Mouse (Mus musculus) telencephalon, adult 2 months (tissue): ENCODE measurements around the gene 1700129C05Rik.
A peak's percentile ranks its signal among the peaks of the same experiment; 100 is the strongest.

Experiments
- DNase-seq: peaks from one replicate; pipeline ENCODE4 v3.0.0-alpha.2; 2011; ENCODE audit warnings: low read depth, low spot score

Gene 1700129C05Rik

DNA sequence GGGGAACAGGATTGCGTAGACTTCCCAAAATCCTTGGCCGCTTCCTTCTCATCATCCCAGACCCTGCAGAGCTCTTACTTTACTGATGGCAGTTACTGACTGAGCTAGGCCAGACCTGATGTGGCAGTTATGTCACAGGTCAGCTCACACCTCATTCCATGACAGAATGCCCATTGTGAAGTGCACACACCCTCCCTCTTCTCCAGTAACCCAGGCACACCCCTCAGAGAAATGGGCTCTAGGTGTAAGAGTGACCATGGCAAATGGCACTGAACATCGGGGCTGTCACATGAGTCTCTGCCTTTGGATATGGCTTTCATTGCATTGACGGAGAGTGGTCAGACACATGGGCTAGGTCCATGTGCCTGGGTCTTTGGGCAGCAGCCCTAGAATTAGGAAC is at the start of gene 1700129C05Rik:
Gene 1700129C05Rik (minus strand): TSS at position 101 of the 400 bp plus-strand sequence.
- DNase-seq: no peak

DNA sequence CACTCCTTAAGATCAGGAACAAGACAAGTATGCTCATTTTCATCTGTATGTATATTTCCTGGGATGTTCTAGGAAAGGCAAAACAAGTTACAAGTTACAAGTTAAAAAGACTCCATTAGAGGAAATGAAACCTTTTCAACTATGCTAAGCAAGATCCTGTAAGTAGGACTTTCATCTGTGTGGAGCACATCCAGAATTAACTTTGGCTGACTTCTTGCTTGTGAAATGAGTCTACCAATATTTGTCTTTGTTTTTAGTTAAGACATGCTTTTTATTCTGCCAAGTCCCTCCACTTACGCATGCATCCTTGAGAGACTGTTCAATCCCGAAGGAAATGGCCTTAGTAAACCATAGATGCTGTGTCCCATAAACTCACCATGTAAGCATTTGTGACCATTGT is 43.4 kb upstream of the 1700129C05Rik start:
- no peak for DNase-seq

DNA sequence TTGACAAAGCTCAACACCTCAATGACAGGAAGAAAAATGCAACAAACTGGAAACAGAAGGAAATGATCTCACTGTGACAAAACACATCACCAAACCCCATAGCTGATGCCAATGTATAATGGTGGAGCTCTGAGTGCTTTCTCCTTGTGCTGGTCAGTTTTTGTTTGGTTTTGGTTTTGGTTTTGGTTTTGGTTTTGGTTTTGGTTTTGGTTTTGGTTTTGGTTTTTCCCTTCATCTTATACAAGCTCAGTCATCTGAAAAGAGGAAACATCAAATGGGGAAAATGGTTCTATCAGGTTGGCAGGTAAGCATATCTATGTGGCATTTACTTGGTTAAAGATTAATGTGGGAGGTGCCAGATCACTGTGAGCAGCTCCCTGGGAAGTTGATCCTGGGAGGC is 42.8 kb upstream of the 1700129C05Rik start:
- DNase-seq: no peak

DNA sequence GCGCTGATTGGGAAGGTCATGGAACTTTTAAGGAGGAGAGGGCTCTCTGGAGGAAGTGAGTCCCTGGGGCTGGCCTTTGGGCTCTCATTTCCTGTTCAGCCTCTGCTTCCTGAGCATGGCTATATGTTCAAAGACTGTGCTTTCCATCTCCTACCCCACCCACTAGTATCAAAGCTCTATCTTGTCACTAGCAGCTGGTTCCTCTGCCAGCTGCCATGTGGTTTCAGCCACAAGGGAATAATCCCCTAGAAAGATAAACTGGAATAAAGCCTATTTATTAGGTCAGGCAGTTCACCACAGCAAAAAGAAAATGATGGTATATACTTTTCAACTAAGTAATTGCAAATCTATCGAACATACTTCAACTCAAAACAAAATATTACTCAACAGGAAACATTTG is 40.0 kb upstream of the 1700129C05Rik start:
- no peak for DNase-seq

DNA sequence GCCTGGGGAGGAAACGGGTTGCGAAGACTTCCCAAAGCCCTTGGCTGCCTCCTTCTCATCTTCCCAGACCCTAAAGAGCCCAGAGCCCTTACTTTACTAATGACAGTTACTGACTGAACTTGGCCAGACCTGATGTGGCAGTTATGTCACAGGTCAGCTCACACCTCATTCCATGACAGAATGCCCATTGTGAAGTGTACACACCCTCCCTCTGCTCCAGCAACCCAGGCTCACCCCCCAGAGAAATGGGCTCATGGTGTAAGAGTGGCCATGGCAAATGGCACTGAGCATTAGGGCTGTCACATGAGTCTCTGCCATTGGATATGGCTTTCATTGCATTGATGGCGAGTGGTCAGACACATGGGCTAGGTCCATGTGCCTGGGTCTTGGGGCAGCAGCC is 36.0 kb upstream of the 1700129C05Rik start, which contains the start of gene Gm5142:
Gene Gm5142 (minus strand): TSS at position 101 of the 400 bp plus-strand sequence.
- DNase-seq: no peak

DNA sequence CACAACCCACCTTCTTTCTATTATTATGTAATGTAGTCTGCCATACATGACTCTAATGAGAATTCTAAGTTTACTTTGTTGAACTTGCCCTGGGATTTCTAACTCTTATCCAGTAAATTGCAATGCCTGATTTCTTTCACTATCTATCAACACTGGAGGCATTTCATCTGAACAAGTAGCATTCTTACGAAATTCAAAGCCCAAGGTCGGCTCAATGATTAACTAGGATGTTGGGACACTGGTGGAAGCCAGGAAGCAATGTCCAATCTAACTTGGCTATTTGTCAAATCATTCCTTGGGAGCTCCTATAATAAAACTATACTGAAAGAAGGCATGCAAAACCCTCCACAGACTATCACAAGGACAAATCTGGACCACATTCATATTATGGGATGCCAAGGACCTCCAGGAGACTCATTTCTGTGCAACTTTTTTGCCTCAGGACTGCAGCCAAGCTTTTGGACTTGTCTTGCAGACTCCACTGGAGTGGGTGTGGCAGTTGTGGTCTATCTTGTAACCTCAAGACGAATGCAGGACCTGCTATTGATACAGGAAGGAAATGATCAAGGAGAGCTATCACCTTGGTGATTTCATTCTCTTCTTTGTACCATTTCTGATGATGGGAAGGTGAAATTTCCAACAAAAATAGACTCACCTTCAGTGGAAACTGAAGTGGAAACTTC is 14.5 kb upstream of the 1700129C05Rik start:
- DNase-seq: no peak

DNA sequence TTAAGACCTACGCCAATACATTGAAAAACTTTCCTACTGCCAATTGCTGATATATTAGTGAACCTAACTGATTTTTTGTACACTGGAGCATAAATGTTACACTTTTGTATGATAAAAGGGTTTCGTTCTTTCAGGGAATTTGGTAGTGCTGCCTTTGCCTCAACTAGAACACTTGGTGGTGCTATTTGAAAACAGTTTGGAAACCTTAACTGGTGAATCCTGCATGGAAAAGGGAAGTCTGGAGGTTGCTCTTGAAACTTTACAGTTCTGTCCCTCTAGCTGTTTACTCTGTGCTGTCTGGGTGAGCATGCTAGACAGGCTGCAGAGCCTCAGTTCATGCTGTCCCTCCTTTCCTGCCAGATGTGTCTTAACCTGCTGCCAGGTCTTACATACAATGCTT is 12.9 kb upstream of the 1700129C05Rik start:
- DNase-seq: peak; percentile 17

DNA sequence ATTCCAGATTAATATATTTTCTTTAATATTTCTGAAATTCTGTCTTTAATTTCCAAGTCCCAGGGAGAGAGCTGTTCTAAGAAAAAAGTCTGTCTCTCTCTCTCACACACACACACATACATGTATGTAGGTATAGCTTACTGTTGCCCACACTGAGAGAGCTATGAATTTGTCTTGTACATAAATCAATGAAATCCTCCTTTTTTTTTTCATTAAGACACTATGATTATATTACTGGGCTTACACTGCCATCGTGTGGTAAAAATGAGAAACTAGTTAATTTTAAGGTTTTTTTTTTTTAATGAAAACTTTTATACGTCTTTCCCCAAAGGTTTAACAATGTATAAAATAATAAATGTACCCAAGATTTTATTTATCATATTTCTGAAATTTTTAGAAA is 28.4 kb downstream of the 1700129C05Rik start:
- peak; percentile 6 for DNase-seq

DNA sequence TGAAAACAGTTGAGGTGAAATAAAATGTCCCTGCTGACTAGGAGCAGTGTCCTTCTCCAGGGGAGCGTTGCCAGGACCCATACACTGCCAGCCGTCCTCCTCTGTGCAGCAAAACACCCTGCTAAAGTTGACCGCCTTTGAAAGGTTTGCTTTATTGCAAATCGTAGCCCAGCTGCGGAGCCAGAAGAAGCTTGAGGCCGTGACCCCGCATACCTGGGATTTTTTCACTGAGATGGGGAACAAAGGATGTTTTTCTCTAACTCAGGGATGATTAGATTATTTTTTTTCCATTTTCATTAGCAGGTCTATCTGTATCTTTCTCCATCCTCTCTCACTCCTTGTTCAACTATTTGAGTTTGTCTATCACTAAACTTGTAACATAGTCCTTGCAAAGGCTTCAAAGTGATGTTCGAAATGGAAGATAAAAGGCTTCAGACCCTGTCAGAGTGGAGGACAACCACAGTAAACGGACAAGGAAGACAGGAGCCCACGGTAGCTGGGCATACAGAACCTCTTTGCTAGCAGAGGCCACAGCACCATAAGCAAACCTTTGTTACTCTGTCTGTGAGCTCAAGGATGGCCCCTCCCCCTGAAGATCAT is 38.6 kb downstream of the 1700129C05Rik start:
- no peak for DNase-seq

DNA sequence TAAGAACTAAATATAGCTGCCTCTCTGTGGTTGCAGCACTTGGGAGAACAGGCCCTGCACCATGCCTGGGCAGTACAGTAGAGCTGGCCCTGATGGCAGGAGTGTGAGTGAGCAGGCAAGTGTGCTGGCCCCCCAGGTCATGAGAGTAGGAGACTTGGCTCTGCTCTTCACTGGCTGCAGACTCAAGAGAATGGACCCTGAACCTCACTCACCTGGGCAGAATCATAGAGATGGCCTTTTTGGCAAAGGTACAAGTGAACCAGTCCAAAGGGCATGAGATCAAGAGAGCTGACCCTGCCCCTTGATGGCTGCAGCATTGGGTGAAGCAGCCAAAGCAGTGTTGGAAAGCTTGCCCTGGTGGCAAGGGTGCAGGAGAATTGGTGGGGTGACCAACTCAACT is 49.1 kb downstream of the 1700129C05Rik start:
- no peak for DNase-seq

DNA sequence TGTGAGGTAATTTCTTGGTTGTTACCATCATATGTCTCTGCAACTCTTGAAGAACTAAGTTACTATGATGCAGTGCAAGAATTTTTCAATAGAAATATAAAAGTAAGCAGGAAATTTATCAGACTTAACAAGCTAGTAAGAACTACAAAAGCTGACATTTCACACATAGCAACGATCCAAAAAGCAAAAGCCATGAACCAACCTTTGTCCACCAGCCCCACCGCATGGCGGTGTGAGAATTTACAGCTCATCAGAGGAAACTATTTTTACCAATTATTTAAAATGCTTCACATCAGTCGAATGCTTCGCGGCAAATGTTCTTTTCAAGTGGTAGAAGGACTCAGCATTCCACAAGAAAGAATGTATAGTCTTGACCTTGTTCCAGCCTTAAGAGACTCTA is 58.3 kb downstream of the 1700129C05Rik start:
- peak; percentile 23 for DNase-seq
